Mouse (Mus musculus) CH12.LX (cell line): ENCODE results near the gene Gm45208.

Source experiments
- CTCF ChIP-seq, 2 experiments: IDR thresholded peaks in 1 of 2; conservative IDR thresholded peaks in 1 of 2; 2 replicates each; pipeline ENCODE4 v1.5.1; 2011 to 2012; ENCODE audit warnings: low read depth in 2 of 2, low read length in 2 of 2, improper control_type of control experiment in 1 of 2, inconsistent platforms in 1 of 2, mild to moderate bottlenecking in 1 of 2, moderate library complexity in 1 of 2
- MAZ ChIP-seq: IDR thresholded peaks from 2 replicates; pipeline ENCODE4 v1.6.1; 2012; ENCODE audit warnings: low read depth, mild to moderate bottlenecking, inconsistent platforms, low read length, improper control_type of control experiment, moderate library complexity
- RCOR1 ChIP-seq: conservative IDR thresholded peaks from 2 replicates; pipeline ENCODE4 v1.6.1; 2012; ENCODE audit warnings: low read depth, mild to moderate bottlenecking, inconsistent platforms, low read length, improper control_type of control experiment

- TF ChIP-seq RCOR1 (no peak), CTCF (conservative IDR thresholded peaks at IDR 0.05 in 1 of 2, IDR thresholded peaks at IDR 0.05 in 1 of 2; ENCODE audit: low read depth in 2 of 2, low read length in 2 of 2) (peak in 1 of 2 experiments; percentile 73; a peak in 2 of 4 replicates), MAZ (no peak)
Measured at GRCm38 (mm10) chrX:7733571-7734156, 11.6 kb downstream of the Gm45208 start.
